Mouse (Mus musculus) myocyte (in vitro differentiated cells): ENCODE measurements around the gene Gabarapl2.

Experiments
- E2F4 ChIP-seq: IDR thresholded peaks from one replicate; pipeline ENCODE4 v1.6.1; 2011; ENCODE audit warnings: mild to moderate bottlenecking, control low read depth, moderate library complexity; ENCODE audit not compliant: insufficient read depth
- MAX ChIP-seq: IDR thresholded peaks from one replicate; pipeline ENCODE4 v1.6.1; 2011; ENCODE audit warnings: low read depth, mild to moderate bottlenecking, control low read depth
- MYOD1 ChIP-seq, 3 experiments: IDR thresholded peaks; one replicate each; pipeline ENCODE4 v1.6.1; 2011; ENCODE audit warnings: control low read depth in 2 of 3, low read depth in 2 of 3, mild to moderate bottlenecking in 2 of 3, moderate library complexity in 1 of 3; ENCODE audit not compliant: insufficient read length in 2 of 3, control insufficient read depth in 1 of 3
- POLR2A ChIP-seq: IDR thresholded peaks from one replicate; pipeline ENCODE4 v1.6.1; 2011; ENCODE audit warnings: low read depth, mild to moderate bottlenecking, control low read depth, moderate library complexity; ENCODE audit not compliant: insufficient read length

GRCm38 (mm10) chr8:111957231-111957630 lies 16.7 kb downstream of the Gabarapl2 start:
- TF ChIP-seq E2F4 (no peak), POLR2A (no peak), MAX (no peak), MYOD1 (IDR thresholded peaks at IDR 0.05; ENCODE audit: control insufficient read depth in 1 of 3, insufficient read length in 2 of 3, low read depth in 2 of 3) (no peak)
